Mouse (Mus musculus): Measurements from ENCODE around the gene Eif4a2. TPM values are rescaled to one million over a fixed set of nuclear protein-coding genes. Genes with fewer than 3 reads are reported as not detected.
A peak's percentile ranks its signal among the peaks of the same experiment; 100 is the strongest.
"Not testable (repeated sequence)": the region's sequence is repeated elsewhere in the genome, so short reads cannot be mapped to it uniquely, and the experiment has no call there.

Gene Eif4a2
- polyA plus RNA-seq (2012; rRNA removed) = 111 and 159 TPM in 2 replicates
- 55.9 and 66.5 TPM in 2 replicates for polyA plus RNA-seq (2014; fragmentation: Nextera tagmentation; extraction: Ambion mirVana)

DNA sequence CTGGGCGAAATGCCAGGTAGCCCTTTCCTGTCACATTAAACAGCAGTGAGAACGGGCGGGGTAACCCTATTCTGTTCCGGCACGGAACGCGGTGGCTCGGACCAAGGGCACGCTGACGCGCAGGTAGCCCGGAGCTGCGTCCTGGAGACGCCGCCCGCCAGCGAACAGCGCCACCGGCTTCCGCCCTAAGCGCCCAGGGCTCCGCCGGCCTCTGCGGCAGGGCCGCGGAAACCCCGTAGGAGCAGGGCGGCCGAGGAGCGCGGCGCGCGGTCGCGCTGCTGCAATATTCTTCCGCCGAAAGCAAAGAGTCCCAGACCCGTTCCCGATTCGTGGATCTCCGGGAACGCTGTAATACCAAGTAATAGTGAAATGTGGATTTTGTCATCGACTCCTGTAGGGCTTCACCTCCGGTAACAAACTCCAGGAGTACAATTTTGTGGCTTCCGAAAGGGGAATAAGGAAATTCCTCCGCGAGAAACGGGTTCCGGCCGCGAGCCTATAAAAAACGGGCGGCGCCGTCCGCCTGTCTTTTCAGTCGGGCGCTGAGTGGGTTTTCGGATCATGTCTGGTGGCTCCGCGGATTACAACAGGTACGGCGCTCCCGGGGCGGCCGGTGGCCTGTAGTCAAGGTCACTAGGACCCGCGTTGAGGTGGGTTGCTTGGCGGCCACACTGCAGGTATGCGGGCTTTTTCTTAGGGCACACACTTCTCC is at the start of gene Eif4a2:
Gene Eif4a2, plus strand, starts transcription at position 214 of the 712 bp plus-strand sequence.
- WGBS (ENCODE audit: insufficient replicate concordance) = under 1% methylated on average over 71 of the region's 71 CpGs
- peak within 1 kb of the TSS; percentile 90 for H3K27ac ChIP-seq
- H3K4me2 ChIP-seq (ENCODE audit: low read depth) = peak within 1 kb of the TSS; percentile 80
- DNase-seq (ENCODE audit: low read depth in 3 of 3, low spot score in 3 of 3) = peak; percentile 82 to 83 (median 82)
- peaks cover 42% of the 10 kb centered on the region for H3K36me3 ChIP-seq (replicated peaks; ENCODE audit: control insufficient read depth, insufficient read depth, low read depth)
- peaks cover 3 to 11% of the 10 kb centered on the region in 2 experiments for H3K4me1 ChIP-seq (replicated peaks; ENCODE audit: control insufficient read depth in 2 of 2, insufficient read depth in 2 of 2, low read length in 1 of 2)
- H3K27me3 ChIP-seq (ENCODE audit: control insufficient read depth, insufficient read depth, low read length) = no peaks in the 10 kb centered on the region
- TF ChIP-seq EP300 (IDR thresholded peaks at IDR 0.05; ENCODE audit: low read depth) (peak; percentile 51), CTCF (IDR thresholded peaks at IDR 0.05; ENCODE audit: low read depth) (peak; percentile 27; the same call in 1 of the 2 replicates)
- H3K9ac ChIP-seq (replicated peaks) = peak within 1 kb of the TSS; percentile 99
- H3K9me3 ChIP-seq (ENCODE audit: control insufficient read depth, low read length) = no peaks in the 10 kb centered on the region
- peak within 1 kb of the TSS; percentile 88 to 89 for H3K4me3 ChIP-seq (ENCODE audit: insufficient read depth in 1 of 2, low read depth in 2 of 2, low read length in 2 of 2)
- ATAC-seq (ENCODE audit: insufficient read depth) = peak; percentile 91

DNA sequence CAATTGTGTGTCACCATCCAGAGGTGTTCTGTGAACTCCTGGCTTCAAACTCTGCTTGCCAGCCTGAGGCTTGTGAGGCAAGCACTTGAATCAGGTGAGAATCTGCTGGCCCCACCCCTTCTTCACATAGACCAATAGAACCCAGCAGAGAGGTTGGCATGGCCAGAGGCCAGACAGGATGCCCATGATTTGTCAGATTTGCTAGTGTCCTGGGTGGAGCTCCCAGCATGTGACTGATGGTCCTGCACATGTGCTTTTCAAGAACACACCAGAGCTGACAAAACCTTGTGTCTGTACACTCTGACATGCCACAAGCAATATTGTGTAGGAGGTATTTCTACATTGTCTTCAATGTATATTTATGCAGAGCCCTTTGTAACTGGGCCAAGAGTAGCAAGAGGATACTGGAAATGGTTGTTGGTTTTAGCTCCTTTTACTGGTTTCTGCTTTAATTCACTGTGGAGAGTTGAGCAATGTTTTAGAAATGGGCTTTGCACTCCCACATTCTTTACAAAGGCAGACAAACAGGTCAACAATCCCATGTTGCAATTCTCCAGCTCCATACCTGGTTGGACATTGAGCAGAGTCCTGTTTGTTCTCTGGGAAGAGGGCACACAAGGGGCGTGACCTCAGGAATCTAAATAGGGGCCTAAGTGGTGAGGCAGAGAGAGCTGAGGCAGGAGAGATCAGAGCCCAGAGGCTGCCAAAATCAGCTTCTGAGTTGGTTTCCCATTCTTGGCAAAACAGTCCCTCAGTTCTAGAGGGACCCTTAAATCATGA is 49.4 kb upstream of the Eif4a2 start, which contains the start of gene Kng1:
Gene Kng1, plus strand, starts transcription at position 198 of the 780 bp plus-strand sequence.
- ATAC-seq (ENCODE audit: insufficient read depth) (peak; percentile 78), DNase-seq (ENCODE audit: low read depth in 3 of 3, low spot score in 3 of 3) (peak; percentile 23 to 47 (median 30))
- not testable (repeated sequence) for H3K4me1 ChIP-seq (replicated peaks; ENCODE audit: control insufficient read depth in 2 of 2, insufficient read depth in 2 of 2, low read length in 1 of 2); H3K27ac ChIP-seq; H3K9ac ChIP-seq (replicated peaks); H3K27me3 ChIP-seq (ENCODE audit: control insufficient read depth, insufficient read depth, low read length); H3K9me3 ChIP-seq (ENCODE audit: control insufficient read depth, low read length); H3K4me2 ChIP-seq (ENCODE audit: low read depth); H3K36me3 ChIP-seq (replicated peaks; ENCODE audit: control insufficient read depth, insufficient read depth, low read depth)
- WGBS (ENCODE audit: insufficient replicate concordance) = 38% methylated on average over 1 of the region's 1 CpGs
- H3K4me3 ChIP-seq (ENCODE audit: insufficient read depth in 1 of 2, low read depth in 2 of 2, low read length in 2 of 2) = peak within 1 kb of the TSS; percentile 34 to 46

GRCm38 (mm10) chr16:23059630-23060029 is 47.6 kb upstream of the Eif4a2 start:
- ATAC-seq (ENCODE audit: insufficient read depth); H3K4me2 ChIP-seq (ENCODE audit: low read depth); DNase-seq (ENCODE audit: low read depth in 3 of 3, low spot score in 3 of 3): not testable (repeated sequence)

DNA sequence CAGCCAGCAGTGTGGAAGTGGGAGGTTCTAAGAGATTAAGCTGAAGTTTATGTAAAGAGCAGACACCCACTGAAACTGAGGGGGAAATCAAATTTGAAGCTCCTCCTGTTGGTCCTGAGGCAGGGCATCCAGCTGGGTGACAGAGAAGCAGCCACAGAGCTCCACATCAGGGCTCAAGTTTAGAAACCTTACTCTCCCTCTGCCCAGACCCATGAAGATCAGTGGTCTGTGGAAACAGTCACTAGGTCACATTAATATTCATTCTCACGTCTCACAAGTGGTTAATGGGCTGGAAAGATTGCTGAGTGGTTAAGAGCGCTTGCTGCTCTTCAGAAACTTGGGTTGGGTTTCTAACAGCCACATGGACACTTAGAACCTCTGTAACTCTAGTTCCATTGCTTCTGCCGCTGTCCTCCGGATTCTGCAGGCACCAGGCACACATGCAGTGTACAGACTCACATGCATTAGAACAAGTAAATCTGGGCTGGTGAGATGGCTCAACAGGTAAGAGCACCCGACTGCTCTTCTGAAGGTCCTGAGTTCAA is 46.4 kb upstream of the Eif4a2 start:
- H3K4me2 ChIP-seq (ENCODE audit: low read depth); H3K27me3 ChIP-seq (ENCODE audit: control insufficient read depth, insufficient read depth, low read length); H3K9me3 ChIP-seq (ENCODE audit: control insufficient read depth, low read length); DNase-seq (ENCODE audit: low read depth in 3 of 3, low spot score in 3 of 3); ATAC-seq (ENCODE audit: insufficient read depth); H3K4me3 ChIP-seq (ENCODE audit: insufficient read depth in 1 of 2, low read depth in 2 of 2, low read length in 2 of 2); H3K4me1 ChIP-seq (replicated peaks; ENCODE audit: control insufficient read depth in 2 of 2, insufficient read depth in 2 of 2, low read length in 1 of 2); H3K27ac ChIP-seq; H3K36me3 ChIP-seq (replicated peaks; ENCODE audit: control insufficient read depth, insufficient read depth, low read depth); H3K9ac ChIP-seq (replicated peaks): not testable (repeated sequence)
- WGBS (ENCODE audit: insufficient replicate concordance) = 57% methylated on average over 5 of the region's 5 CpGs

More at GRCm38 (mm10) chr16:23059630-23060029, 47.6 kb upstream of the Eif4a2 start:
- H3K27me3 ChIP-seq (ENCODE audit: control insufficient read depth, insufficient read depth, low read length); H3K27ac ChIP-seq; H3K9me3 ChIP-seq (ENCODE audit: control insufficient read depth, low read length); H3K4me1 ChIP-seq (replicated peaks; ENCODE audit: control insufficient read depth in 2 of 2, insufficient read depth in 2 of 2, low read length in 1 of 2); H3K36me3 ChIP-seq (replicated peaks; ENCODE audit: control insufficient read depth, insufficient read depth, low read depth); H3K9ac ChIP-seq (replicated peaks): not testable (repeated sequence)
- WGBS (ENCODE audit: insufficient replicate concordance) = 40% methylated on average over 4 of the region's 4 CpGs
- peak overlapping the region in 1 of 2 experiments; percentile 21; a peak in 1 of 4 replicates for H3K4me3 ChIP-seq (ENCODE audit: insufficient read depth in 1 of 2, low read depth in 2 of 2, low read length in 2 of 2)

GRCm38 (mm10) chr16:23077516-23077915 is 29.7 kb upstream of the Eif4a2 start:
- not testable (repeated sequence) for DNase-seq (ENCODE audit: low read depth in 3 of 3, low spot score in 3 of 3); H3K27ac ChIP-seq; H3K9me3 ChIP-seq (ENCODE audit: control insufficient read depth, low read length); ATAC-seq (ENCODE audit: insufficient read depth); H3K9ac ChIP-seq (replicated peaks); H3K4me3 ChIP-seq (ENCODE audit: insufficient read depth in 1 of 2, low read depth in 2 of 2, low read length in 2 of 2); H3K4me1 ChIP-seq (replicated peaks; ENCODE audit: control insufficient read depth in 2 of 2, insufficient read depth in 2 of 2, low read length in 1 of 2); H3K36me3 ChIP-seq (replicated peaks; ENCODE audit: control insufficient read depth, insufficient read depth, low read depth); H3K4me2 ChIP-seq (ENCODE audit: low read depth); H3K27me3 ChIP-seq (ENCODE audit: control insufficient read depth, insufficient read depth, low read length)
- 64% methylated on average over 6 of the region's 6 CpGs for WGBS (ENCODE audit: insufficient replicate concordance)

GRCm38 (mm10) chr16:23087159-23087558 is 20.1 kb upstream of the Eif4a2 start:
- WGBS (ENCODE audit: insufficient replicate concordance) = 59% methylated on average over 8 of the region's 8 CpGs
- DNase-seq (ENCODE audit: low read depth in 3 of 3, low spot score in 3 of 3); H3K4me3 ChIP-seq (ENCODE audit: insufficient read depth in 1 of 2, low read depth in 2 of 2, low read length in 2 of 2); H3K9ac ChIP-seq (replicated peaks); H3K27me3 ChIP-seq (ENCODE audit: control insufficient read depth, insufficient read depth, low read length); H3K9me3 ChIP-seq (ENCODE audit: control insufficient read depth, low read length); H3K27ac ChIP-seq; H3K36me3 ChIP-seq (replicated peaks; ENCODE audit: control insufficient read depth, insufficient read depth, low read depth); ATAC-seq (ENCODE audit: insufficient read depth); H3K4me2 ChIP-seq (ENCODE audit: low read depth); H3K4me1 ChIP-seq (replicated peaks; ENCODE audit: control insufficient read depth in 2 of 2, insufficient read depth in 2 of 2, low read length in 1 of 2): not testable (repeated sequence)
